14 mouse cellular contexts compared by ENCODE assay signal in genomic region chr9:30191902-30192301, GRCm38 (mm10).
DNase-seq lines count a peak whose midpoint lies in the region; ATAC-seq lines count a peak whose summit lies in the region.
"Had no signal": no experiment of that assay in that cellular context is flagged by ENCODE, and none has a peak within 500 bp of the region (broad histone marks: within the 10 kb centered on the region; RNA-seq: fewer than 3 reads in every experiment).

No protein-coding gene starts in this region.

- intact Hi-C loops in left cerebral cortex, postnatal 10 days (cut with DNase I) = no loop called here

- no peak for DNase-seq in frontal cortex, postnatal 14 days (ENCODE audit: low spot score in 2 of 2)
- peak; percentile 7 to 29 for DNase-seq in left cerebral cortex, adult 18-20 months (ENCODE audit: low spot score in 2 of 2)
- DNase-seq in left cerebral cortex, postnatal 10 days (ENCODE audit: extremely low spot score in 1 of 2, low spot score in 2 of 2) = no peak
- peak; percentile 41 for DNase-seq in right cerebral cortex, adult 18-20 months
- no peak for DNase-seq in right cerebral cortex, postnatal 25 days
- DNase-seq: adrenal gland, postnatal 10 days; adrenal gland, postnatal 36 days; forebrain, postnatal 0 days; gastrocnemius, postnatal 25 days; heart, adult 2 months; heart, postnatal 14 days had no signal

- peak; percentile 77; the same call in 1 of the 2 replicates for ATAC-seq in frontal cortex, adult (ENCODE audit: low TSS enrichment)
- ATAC-seq in activated CD4-positive, CD25-positive, alpha-beta regulatory T cell, adult 4 months = no peak
- ATAC-seq: forebrain, embryonic 14.5 days; forebrain, postnatal 0 days had no signal

Comparison
In these comparisons a context has a peak if more than half of its experiments do, and no peak if none do; other contexts are left out.
1. DNase-seq: peak in left cerebral cortex, adult 18-20 months (2 of 2) and right cerebral cortex, adult 18-20 months (single experiment); none in frontal cortex, postnatal 14 days (0 of 2), left cerebral cortex, postnatal 10 days (0 of 2) and right cerebral cortex, postnatal 25 days (single experiment).